9 mouse cellular contexts compared by ENCODE assay signal in genomic region chr6:108530781-108531323, GRCm38 (mm10).
DNase-seq lines count a peak whose midpoint lies in the region; ATAC-seq and TF ChIP-seq lines count a peak whose summit lies in the region.
"Had no signal": no experiment of that assay in that cellular context is flagged by ENCODE, and none has a peak within 500 bp of the region (broad histone marks: within the 10 kb centered on the region; RNA-seq: fewer than 3 reads in every experiment).

No protein-coding gene starts in this region.

- H3K9me3 ChIP-seq in heart, embryonic 15.5 days (replicated peaks) = no peaks in the 10 kb centered on the region
- H3K9me3 ChIP-seq in embryonic facial prominence, embryonic 13.5 days = no peaks in the 10 kb centered on the region
- no peaks in the 10 kb centered on the region for H3K9me3 ChIP-seq in kidney, postnatal 0 days (replicated peaks; ENCODE audit: low read length)
- no peaks in the 10 kb centered on the region for H3K9me3 ChIP-seq in neural tube, embryonic 12.5 days

- no peak overlapping the region for H3K4me3 ChIP-seq in heart, embryonic 15.5 days
- H3K4me3 ChIP-seq in embryonic facial prominence, embryonic 13.5 days = no peak overlapping the region
- H3K4me3 ChIP-seq in kidney, postnatal 0 days (replicated peaks; ENCODE audit: low read depth, low read length) = no peak overlapping the region
- H3K4me3 ChIP-seq in neural tube, embryonic 12.5 days = no peak overlapping the region

- H3K27me3 ChIP-seq in heart, embryonic 15.5 days = no peaks in the 10 kb centered on the region
- no peaks in the 10 kb centered on the region for H3K27me3 ChIP-seq in embryonic facial prominence, embryonic 13.5 days
- H3K27me3 ChIP-seq in kidney, postnatal 0 days (ENCODE audit: insufficient read depth, low read length) = no peaks in the 10 kb centered on the region
- no peaks in the 10 kb centered on the region for H3K27me3 ChIP-seq in neural tube, embryonic 12.5 days (replicated peaks)

- H3K36me3 ChIP-seq in heart, embryonic 15.5 days = peaks cover 1% of the 10 kb centered on the region; the same call in 1 of the 2 replicates
- 0 out of 2 replicates have a peak, but pooled peaks cover 2% of the 10 kb centered on the region for H3K36me3 ChIP-seq in embryonic facial prominence, embryonic 13.5 days
- H3K36me3 ChIP-seq in kidney, postnatal 0 days (ENCODE audit: insufficient read depth, low read length) = no peaks in the 10 kb centered on the region
- H3K36me3 ChIP-seq in neural tube, embryonic 12.5 days = no peaks in the 10 kb centered on the region

- no peak for ATAC-seq in heart, embryonic 15.5 days (replicated peaks; ENCODE audit: insufficient number of reproducible peaks, insufficient read depth, low FRiP score, low read depth)
- ATAC-seq in embryonic facial prominence, embryonic 13.5 days (ENCODE audit: insufficient number of reproducible peaks, insufficient read depth, low FRiP score, low TSS enrichment, low read depth) = peak; percentile 26; the same call in 1 of the 2 replicates
- ATAC-seq in kidney, postnatal 0 days (replicated peaks; ENCODE audit: low FRiP score, low read depth) = peak; percentile 21; the same call in 1 of the 2 replicates
- ATAC-seq in neural tube, embryonic 12.5 days (ENCODE audit: low FRiP score, low read depth) = peak; percentile 83

- H3K27ac ChIP-seq in heart, embryonic 15.5 days = 0 out of 2 replicates have a peak overlapping the region, but pooled peaks have one; percentile 52
- no peak overlapping the region for H3K27ac ChIP-seq in embryonic facial prominence, embryonic 13.5 days
- peak overlapping the region; percentile 31 for H3K27ac ChIP-seq in kidney, postnatal 0 days
- H3K27ac ChIP-seq in neural tube, embryonic 12.5 days = no peak overlapping the region

- H3K9ac ChIP-seq in heart, embryonic 15.5 days = no peak overlapping the region
- no peak overlapping the region for H3K9ac ChIP-seq in embryonic facial prominence, embryonic 13.5 days
- no peak overlapping the region for H3K9ac ChIP-seq in kidney, postnatal 0 days (ENCODE audit: low read depth, low read length)
- H3K9ac ChIP-seq in neural tube, embryonic 12.5 days = no peak overlapping the region

- no peak overlapping the region for H3K4me2 ChIP-seq in heart, embryonic 15.5 days
- no peak overlapping the region for H3K4me2 ChIP-seq in embryonic facial prominence, embryonic 13.5 days
- H3K4me2 ChIP-seq in kidney, postnatal 0 days (ENCODE audit: low read length) = no peak overlapping the region
- H3K4me2 ChIP-seq in neural tube, embryonic 12.5 days (replicated peaks) = no peak overlapping the region; the same call in 1 of the 2 replicates

- 67% methylated on average over 6 of the region's 6 CpGs for WGBS in heart, embryonic 15.5 days
- WGBS in embryonic facial prominence, embryonic 13.5 days = 46% methylated on average over 6 of the region's 6 CpGs
- 39% methylated on average over 6 of the region's 6 CpGs for WGBS in kidney, postnatal 0 days
- 33% methylated on average over 6 of the region's 6 CpGs for WGBS in neural tube, embryonic 12.5 days

- TF ChIP-seq CTCF in kidney, postnatal 0 days (IDR thresholded peaks at IDR 0.05; ENCODE audit: low read depth) = no peak

- DNase-seq in heart, postnatal 10 days = no peak
- DNase-seq in kidney, postnatal 0 days (ENCODE audit: low spot score) = peak; percentile 20
- no peak for DNase-seq in left cerebral cortex, adult 9 months (ENCODE audit: low spot score in 2 of 2)
- DNase-seq in spleen, adult 12 weeks (ENCODE audit: low spot score) = no peak
- DNase-seq in frontal cortex, adult 2 months (ENCODE audit: extremely low spot score in 1 of 2, low spot score in 1 of 2) = no peak
- DNase-seq: cerebellum, postnatal 36 days had no signal

- peaks cover 31% of the 10 kb centered on the region for H3K4me1 ChIP-seq in heart, embryonic 15.5 days (replicated peaks)
- H3K4me1 ChIP-seq in embryonic facial prominence, embryonic 13.5 days = peaks cover 17% of the 10 kb centered on the region
- peaks cover 11% of the 10 kb centered on the region; the same call in 1 of the 2 replicates for H3K4me1 ChIP-seq in kidney, postnatal 0 days (replicated peaks; ENCODE audit: insufficient read depth, low read length)
- H3K4me1 ChIP-seq in neural tube, embryonic 12.5 days = peaks cover 11% of the 10 kb centered on the region

- intact Hi-C loops in heart, postnatal 10 days (cut with DNase I) = loop anchor here (5.0 kb wide), 2 partner anchors 126 to 176 kb away; no protein-coding TSS in a partner anchor

Comparison
In these comparisons a context has a peak if more than half of its experiments do, and no peak if none do; other contexts are left out.
1. H3K27ac ChIP-seq: peak in heart, embryonic 15.5 days (single experiment) and kidney, postnatal 0 days (single experiment); none in embryonic facial prominence, embryonic 13.5 days (single experiment) and neural tube, embryonic 12.5 days (single experiment).